In the genomic region with DNA sequence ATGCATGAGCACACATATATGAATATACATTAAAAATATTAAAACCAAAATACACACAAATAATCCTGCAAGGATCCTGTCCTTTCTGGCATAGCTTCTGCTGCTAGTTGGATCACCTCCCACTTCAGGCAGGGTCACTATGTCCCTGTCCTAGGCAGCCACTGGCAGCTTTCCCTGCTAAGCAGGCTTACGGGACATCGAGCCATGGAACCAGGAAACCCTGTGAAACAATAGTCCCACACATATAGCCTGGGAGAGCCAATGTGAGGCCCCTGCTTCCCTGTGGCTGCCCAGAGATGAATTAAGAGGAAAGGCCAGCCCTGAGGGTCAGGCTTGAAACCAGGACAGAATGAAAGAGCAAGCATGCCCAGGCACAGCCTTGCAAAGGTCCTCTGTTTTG, we compare ENCODE assay signal across 12 mouse cellular contexts. TPM values are rescaled to one million over a fixed set of nuclear protein-coding genes. Genes with fewer than 3 reads are reported as not detected.
DNase-seq lines count a peak whose midpoint lies in the region; ATAC-seq and TF ChIP-seq lines count a peak whose summit lies in the region.
"Had no signal": no experiment of that assay in that cellular context is flagged by ENCODE, and none has a peak within 500 bp of the region (broad histone marks: within the 10 kb centered on the region; RNA-seq: fewer than 3 reads in every experiment).

No protein-coding gene starts in this region.

- no peak for ATAC-seq in activated CD4-positive, CD25-positive, alpha-beta regulatory T cell, adult 4 months
- ATAC-seq: intestine, embryonic 16.5 days had no signal

- no peaks in the 10 kb centered on the region for H3K27me3 ChIP-seq in liver, adult 2 months (ENCODE audit: control insufficient read depth, insufficient read depth, low read length)
- H3K27me3 ChIP-seq: heart, embryonic 13.5 days; stomach, embryonic 15.5 days had no signal

- WGBS in liver, adult 2 months: 11% methylated on average over 2 of the region's 2 CpGs

- peak; percentile 29 for DNase-seq in liver, adult 2 months (ENCODE audit: extremely low read depth, low read depth, low spot score)
- no peak for DNase-seq in liver
- DNase-seq in brain, adult 2 months (ENCODE audit: low read depth, low spot score): peak; percentile 89
- DNase-seq in fat pad, adult 2 months (ENCODE audit: extremely low read depth, low read depth, low spot score): peak; percentile 98
- DNase-seq in testis, postnatal 10 days (ENCODE audit: low spot score): peak; percentile 51
- no peak for DNase-seq in kidney, adult 18-20 months

- TF ChIP-seq POLR2A in liver, adult 2 months (IDR thresholded peaks at IDR 0.05; ENCODE audit: extremely low read depth, insufficient read depth, low read length): no peak

- no peaks in the 10 kb centered on the region for H3K79me2 ChIP-seq in liver, adult 2 months (ENCODE audit: control insufficient read depth, insufficient read depth, low read length)

- H3K4me1 ChIP-seq in liver, adult 2 months (ENCODE audit: control insufficient read depth, insufficient read depth, low read length): peaks cover 2% of the 10 kb centered on the region; the same call in 1 of the 2 replicates
- H3K4me1 ChIP-seq: stomach, embryonic 15.5 days had no signal

- H3K4me3 ChIP-seq in liver, adult 2 months (ENCODE audit: insufficient read depth, low read depth, low read length): no peak overlapping the region
- H3K4me3 ChIP-seq: heart, embryonic 13.5 days; limb, embryonic 10.5 days; stomach, embryonic 15.5 days had no signal

- no peak overlapping the region for H3K27ac ChIP-seq in liver, adult 2 months (replicated peaks; ENCODE audit: insufficient read depth, low read depth, low read length)
- H3K27ac ChIP-seq: heart, embryonic 13.5 days; limb, embryonic 10.5 days; stomach, embryonic 15.5 days had no signal

- no peak for TF ChIP-seq CTCF in liver, adult 2 months (IDR thresholded peaks at IDR 0.05; ENCODE audit: low read depth, low read length)

- H3K9ac ChIP-seq in liver, adult 2 months (ENCODE audit: low read depth, low read length): no peak overlapping the region
- H3K9ac ChIP-seq: heart, embryonic 13.5 days; stomach, embryonic 15.5 days had no signal

- H3K36me3 ChIP-seq in liver, adult 2 months (ENCODE audit: control insufficient read depth, insufficient read depth, low read length): no peaks in the 10 kb centered on the region
- H3K36me3 ChIP-seq: heart, embryonic 13.5 days; limb, embryonic 10.5 days; stomach, embryonic 15.5 days had no signal

RNA-seq across cellular contexts. Expression of gene Tmem229b, which starts 35.8 kb away (rescaled TPM):
- 1.4 and 2.5 TPM in 2 replicates for total RNA-seq in liver, adult 2 months (2014; rRNA removed)
- polyA plus RNA-seq in liver, adult 2 months (2012; rRNA removed): 1.4 and 1.6 TPM in 2 replicates
- polyA plus RNA-seq in activated CD4-positive, CD25-positive, alpha-beta regulatory T cell, adult 4 months (2017; shearing (Covaris generic)): 10 to 100 TPM; 27.1 to 30.5 TPM

RNA-seq across cellular contexts. Expression of gene Plekhh1, which starts 57.3 kb away (rescaled TPM):
- total RNA-seq in liver, adult 2 months (2014; rRNA removed): 0.09 and 0.13 TPM in 2 replicates
- polyA plus RNA-seq in liver, adult 2 months (2012; rRNA removed): 0.16 and 0.27 TPM in 2 replicates
- under 1 TPM; 0.13 TPM for polyA plus RNA-seq in activated CD4-positive, CD25-positive, alpha-beta regulatory T cell, adult 4 months (2017; shearing (Covaris generic))
- total RNA-seq: megakaryocyte-erythroid progenitor cell, adult 5-6 weeks had no signal

Comparison
In these comparisons a context has a peak if more than half of its experiments do, and no peak if none do; other contexts are left out.
1. DNase-seq: peak in liver, adult 2 months (single experiment), brain, adult 2 months (single experiment), fat pad, adult 2 months (single experiment) and testis, postnatal 10 days (single experiment); none in liver (single experiment) and kidney, adult 18-20 months (single experiment).
2. RNA of gene Tmem229b, which starts 35.8 kb away (polyA plus RNA-seq): 27.1 to 30.5 TPM in activated CD4-positive, CD25-positive, alpha-beta regulatory T cell, adult 4 months; 1.4 to 1.6 TPM in liver, adult 2 months; every median in the first group is over 10 times any median in the second.